Mouse (Mus musculus) cerebellum, postnatal 14 days (tissue): ENCODE results near the gene Cib1.

Source experiments
- DNase-seq, 2 experiments: peaks; one replicate each; pipeline ENCODE4 v3.0.0; 2021; ENCODE audit warnings: mixed read lengths in 2 of 2

Gene Cib1

DNA sequence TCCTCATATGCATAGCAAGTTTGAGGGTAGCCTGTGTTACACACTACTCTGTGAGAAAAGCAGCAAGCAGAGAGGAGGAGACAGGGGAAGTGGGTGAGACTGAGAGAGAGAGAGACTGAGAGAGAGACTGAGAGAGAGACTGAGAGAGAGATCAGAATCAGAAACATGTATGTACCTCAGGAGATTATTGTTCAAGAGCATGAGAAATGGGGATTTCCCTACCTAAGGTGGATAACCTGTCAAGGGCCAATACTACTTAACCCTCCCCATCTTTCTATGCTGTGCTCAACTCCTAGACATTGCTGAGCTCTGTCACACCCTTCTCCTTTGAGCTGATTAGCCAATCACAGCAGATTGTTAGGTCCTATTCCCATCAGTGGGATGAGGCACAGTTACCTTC, 50.5 kb downstream of the Cib1 start:
- DNase-seq = no peak

DNA sequence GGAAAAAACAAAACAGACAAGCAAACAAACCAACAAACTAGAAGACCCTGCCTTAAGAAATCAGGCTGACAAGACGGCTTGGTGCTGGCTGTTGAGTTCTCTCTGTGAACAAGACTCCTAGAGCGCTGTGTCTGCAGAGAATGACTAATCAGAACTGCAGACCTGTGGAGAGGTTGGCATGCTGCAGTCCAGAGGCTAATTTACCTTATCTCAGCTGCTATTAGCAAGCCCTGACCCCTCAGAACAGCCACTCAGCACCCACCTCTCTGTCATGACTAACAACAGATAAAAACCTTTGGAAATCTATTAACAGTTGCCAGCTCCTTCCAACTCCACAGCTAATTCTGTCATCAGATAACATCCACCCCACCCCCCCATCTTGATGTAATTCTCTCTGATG, 51.5 kb downstream of the Cib1 start:
- no peak for DNase-seq

DNA sequence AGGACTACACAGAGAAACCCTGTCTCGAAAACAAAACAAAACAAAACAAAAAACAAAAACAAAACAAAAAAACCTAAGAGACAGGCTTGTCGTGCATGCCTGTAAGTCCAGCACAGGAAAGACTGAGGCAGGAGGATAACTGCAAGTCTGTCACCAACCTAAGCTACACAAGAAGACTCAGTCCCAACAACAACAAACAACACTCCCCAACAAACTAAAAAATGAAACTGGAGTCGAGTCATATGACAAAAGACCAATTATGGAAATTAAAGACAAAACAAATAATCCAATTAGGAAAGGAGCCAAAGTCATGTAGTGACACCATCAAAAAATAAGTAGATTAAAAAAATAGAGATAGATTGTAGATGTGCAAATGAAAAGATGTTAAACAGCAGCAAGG, 52.4 kb downstream of the Cib1 start:
- no peak for DNase-seq

DNA sequence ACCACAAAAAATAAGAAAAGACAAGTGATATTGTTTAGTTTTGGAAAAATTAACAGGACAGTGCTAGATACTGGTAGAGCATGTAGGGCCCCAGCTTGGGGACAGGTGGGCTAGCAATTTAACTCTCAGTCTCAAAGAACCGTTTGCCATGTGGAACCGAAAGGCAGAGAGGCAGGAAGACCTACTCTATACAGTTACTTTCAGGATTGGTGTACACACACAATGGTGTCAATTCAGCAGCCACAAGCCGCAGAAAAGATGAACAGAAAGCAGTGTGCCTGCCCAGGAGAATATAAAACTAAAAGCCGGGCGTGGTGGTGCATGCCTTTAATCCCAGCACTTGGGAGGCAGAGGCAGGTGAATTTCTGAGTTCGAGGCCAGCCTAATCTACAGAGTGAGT, 52.8 kb downstream of the Cib1 start:
- no peak for DNase-seq

DNA sequence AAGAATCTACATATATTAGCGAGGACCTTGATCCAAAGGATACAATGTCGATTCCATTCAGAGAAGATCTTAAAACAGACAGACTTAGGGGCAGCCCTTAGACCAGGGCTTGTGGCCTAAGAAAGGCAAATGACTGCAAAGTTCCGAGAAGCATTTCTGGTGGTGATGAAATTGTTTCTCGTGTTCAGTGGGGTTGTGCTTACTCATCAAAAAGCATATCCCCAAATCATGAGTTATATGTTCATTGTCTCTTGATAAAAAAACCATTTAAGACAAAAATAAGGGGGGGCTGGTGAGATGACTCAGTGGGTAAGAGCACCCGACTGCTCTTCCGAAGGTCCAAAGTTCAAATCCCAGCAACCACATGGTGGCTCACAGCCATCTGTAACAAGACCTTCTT, 53.3 kb downstream of the Cib1 start:
- DNase-seq = no peak

DNA sequence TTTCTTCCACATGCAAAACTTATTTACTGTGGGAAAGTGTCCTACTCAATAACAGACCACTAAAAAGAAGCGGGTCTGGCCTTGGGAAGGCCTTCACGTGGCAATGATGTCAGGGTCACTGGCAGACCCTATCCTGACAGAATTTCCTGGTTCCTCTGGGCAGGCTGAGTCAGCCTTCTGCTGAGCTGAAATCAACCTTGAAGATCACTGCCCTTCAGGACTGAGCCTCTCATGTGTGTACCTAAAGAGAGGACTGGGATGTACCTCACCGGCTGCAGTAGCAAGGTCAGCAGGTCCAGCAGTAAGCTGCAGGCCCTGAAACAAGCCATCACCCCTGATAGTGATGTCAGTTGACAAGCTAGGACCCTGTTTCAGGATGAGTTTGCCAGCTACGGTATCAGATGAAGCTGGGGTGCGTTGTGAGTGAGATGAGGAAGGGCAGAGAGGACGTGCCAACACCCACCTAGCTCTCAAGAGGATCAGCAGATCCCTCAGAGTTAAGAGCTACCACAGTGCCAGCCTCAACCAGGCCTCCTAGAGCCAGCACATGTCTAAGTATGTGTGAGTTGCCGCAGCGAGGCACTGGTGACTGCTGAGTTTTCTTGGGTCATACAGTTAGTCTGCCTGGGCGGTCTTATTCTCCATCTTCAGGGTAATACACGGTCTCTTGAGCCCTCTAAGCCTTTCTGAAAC, 54.4 kb downstream of the Cib1 start:
- no peak for DNase-seq

DNA sequence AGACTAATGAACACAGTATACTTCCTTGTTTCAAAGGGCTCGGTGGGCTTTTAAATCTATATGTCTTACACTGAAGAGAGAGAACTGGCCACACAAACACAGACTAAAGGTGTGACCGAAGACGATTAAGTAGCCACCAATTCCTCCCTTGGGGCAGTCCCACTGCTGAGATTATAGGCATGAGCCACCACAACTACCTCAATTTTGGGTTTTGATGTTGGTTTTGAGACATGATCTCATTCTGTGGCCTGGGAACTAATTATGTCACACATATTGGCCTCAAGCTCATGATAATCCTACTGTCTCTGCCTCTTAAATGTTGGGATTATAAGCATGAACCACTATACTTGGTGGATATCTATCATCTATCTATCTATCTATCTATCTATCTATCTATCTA, 55.2 kb downstream of the Cib1 start:
- DNase-seq = no peak
